Comparison of ENCODE assay signal across 8 mouse cellular contexts in genomic region chr13:23750839-23751477, GRCm38 (mm10). TPM values are rescaled to one million over a fixed set of nuclear protein-coding genes. Genes with fewer than 3 reads are reported as not detected.
DNase-seq lines count a peak whose midpoint lies in the region; ATAC-seq and TF ChIP-seq lines count a peak whose summit lies in the region.
"Not testable (repeated sequence)": the region's sequence is repeated elsewhere in the genome, so short reads cannot be mapped to it uniquely, and the experiment has no call there.

Gene Hist1h2ab, plus strand, starts transcription at chr13:23751126.

- peak within 1 kb of the TSS; percentile 77 for H3K4me2 ChIP-seq in forebrain, embryonic 15.5 days (replicated peaks)
- H3K4me2 ChIP-seq in neural tube, embryonic 11.5 days (ENCODE audit: low read depth): peak within 1 kb of the TSS; percentile 40

- not testable (repeated sequence) for H3K9me3 ChIP-seq in MEL (replicated peaks; ENCODE audit: insufficient read depth, low read length); forebrain, embryonic 15.5 days; neural tube, embryonic 11.5 days (ENCODE audit: control insufficient read depth, low read length)

- not testable (repeated sequence) for TF ChIP-seq CTCF in MEL (IDR thresholded peaks at IDR 0.05 in 2 of 3, conservative IDR thresholded peaks at IDR 0.05 in 1 of 3; ENCODE audit: control insufficient read depth in 1 of 3, insufficient read depth in 1 of 3, low read depth in 2 of 3, low read length in 3 of 3, poor library complexity in 1 of 3, severe bottlenecking in 1 of 3); cerebellum, adult 2 months (IDR thresholded peaks at IDR 0.05; ENCODE audit: borderline replicate concordance, insufficient read depth, low read depth, low read length); lung, adult 2 months (IDR thresholded peaks at IDR 0.05; ENCODE audit: insufficient read depth, low read length); testis, adult 2 months (IDR thresholded peaks at IDR 0.05; ENCODE audit: control insufficient read depth, insufficient read depth, insufficient replicate concordance, low read depth, low read length)

- peaks cover 0 to 55% of the 10 kb centered on the region in 2 experiments; a peak in 2 of 4 replicates for H3K36me3 ChIP-seq in MEL (ENCODE audit: control insufficient read depth in 1 of 2, insufficient read depth in 2 of 2, low read length in 2 of 2)
- not testable (repeated sequence) for H3K36me3 ChIP-seq in forebrain, embryonic 15.5 days; neural tube, embryonic 11.5 days (ENCODE audit: control insufficient read depth, insufficient read depth, low read length); testis, adult 2 months (ENCODE audit: control insufficient read depth, insufficient read depth, low read length)

- peak; percentile 62 for ATAC-seq in forebrain, embryonic 15.5 days (replicated peaks)
- peak; percentile 12 to 48; a peak in 2 of 4 replicates for ATAC-seq in hematopoietic stem cell, adult 5-6 weeks (replicated peaks in 1 of 2; ENCODE audit: insufficient read depth in 1 of 2, low FRiP score in 2 of 2, low TSS enrichment in 1 of 2, low read depth in 1 of 2, poor library complexity in 2 of 2, severe bottlenecking in 2 of 2)
- ATAC-seq in neural tube, embryonic 11.5 days (ENCODE audit: insufficient read depth, low FRiP score, low TSS enrichment): peak; percentile 35

- WGBS in cerebellum, adult 2 months: 4% methylated on average over 34 of the region's 47 CpGs
- WGBS in forebrain, embryonic 15.5 days: under 1% methylated on average over 34 of the region's 47 CpGs
- under 1% methylated on average over 34 of the region's 47 CpGs for WGBS in lung, adult 2 months
- under 1% methylated on average over 25 of the region's 47 CpGs for WGBS in neural tube, embryonic 11.5 days

- not testable (repeated sequence) for H3K79me2 ChIP-seq in MEL (ENCODE audit: control insufficient read depth, insufficient read depth, low read length, poor library complexity)

- peak within 1 kb of the TSS; percentile 91 for H3K27ac ChIP-seq in MEL (ENCODE audit: control insufficient read depth, low read depth, low read length)
- H3K27ac ChIP-seq in cerebellum, adult 2 months (ENCODE audit: insufficient read depth, low read length): peak within 1 kb of the TSS; percentile 23; the same call in 1 of the 2 replicates
- peak within 1 kb of the TSS; percentile 97 for H3K27ac ChIP-seq in forebrain, embryonic 15.5 days (replicated peaks)
- peak within 1 kb of the TSS; percentile 85 for H3K27ac ChIP-seq in neural tube, embryonic 11.5 days (ENCODE audit: low read depth, low read length)
- peak within 1 kb of the TSS; percentile 78 for H3K27ac ChIP-seq in testis, adult 2 months (ENCODE audit: control insufficient read depth, insufficient read depth, low read depth, low read length)

- DNase-seq in MEL (ENCODE audit: low read depth, low spot score): peak; percentile 91
- DNase-seq in cerebellum, adult 2 months: peak; percentile 63 to 75
- DNase-seq in layer of hippocampus, adult 8-10 months (ENCODE audit: low spot score in 2 of 2): not testable (repeated sequence)
- peak; percentile 55 for DNase-seq in lung, adult 2 months
- DNase-seq in neural tube, embryonic 11.5 days (ENCODE audit: low spot score): peak; percentile 82

- TF ChIP-seq EP300 in MEL (IDR thresholded peaks at IDR 0.05; ENCODE audit: low read depth in 1 of 2, low read length in 2 of 2): not testable (repeated sequence)

- H3K4me3 ChIP-seq in MEL (ENCODE audit: control insufficient read depth in 1 of 2, insufficient read depth in 1 of 2, low read depth in 2 of 2, low read length in 2 of 2): peak within 1 kb of the TSS; percentile 3 to 25; a peak in 3 of 4 replicates
- H3K4me3 ChIP-seq in cerebellum, adult 2 months (replicated peaks; ENCODE audit: insufficient read depth, low read depth, low read length): peak within 1 kb of the TSS; percentile 60
- peak within 1 kb of the TSS; percentile 51 for H3K4me3 ChIP-seq in forebrain, embryonic 15.5 days
- H3K4me3 ChIP-seq in lung, adult 2 months (replicated peaks; ENCODE audit: extremely low read depth, low read depth, low read length): peak within 1 kb of the TSS; percentile 62
- peak within 1 kb of the TSS; percentile 36 for H3K4me3 ChIP-seq in neural tube, embryonic 11.5 days (ENCODE audit: low read depth, low read length)
- H3K4me3 ChIP-seq in testis, adult 2 months (ENCODE audit: control insufficient read depth, low read depth, low read length): peak within 1 kb of the TSS; percentile 60

- not testable (repeated sequence) for TF ChIP-seq RAD21 in MEL (IDR thresholded peaks at IDR 0.05; ENCODE audit: low read depth, low read length)

- not testable (repeated sequence) for H3K27me3 ChIP-seq in MEL (ENCODE audit: control insufficient read depth in 1 of 2, insufficient read depth in 2 of 2, low read length in 2 of 2); cerebellum, adult 2 months (ENCODE audit: control insufficient read depth, insufficient read depth, low read length); forebrain, embryonic 15.5 days; neural tube, embryonic 11.5 days (ENCODE audit: control insufficient read depth, insufficient read depth, low read length); testis, adult 2 months (ENCODE audit: control insufficient read depth, insufficient read depth, low read length)

- H3K9ac ChIP-seq in MEL (ENCODE audit: control insufficient read depth, low read depth, low read length, poor library complexity, severe bottlenecking): peak within 1 kb of the TSS; percentile 68
- peak within 1 kb of the TSS; percentile 52 for H3K9ac ChIP-seq in forebrain, embryonic 15.5 days (replicated peaks)
- H3K9ac ChIP-seq in neural tube, embryonic 11.5 days (ENCODE audit: low read length): peak within 1 kb of the TSS; percentile 46

- TF ChIP-seq POLR2A in MEL (IDR thresholded peaks at IDR 0.05; ENCODE audit: control insufficient read depth in 1 of 2, insufficient read depth in 1 of 2, low read depth in 1 of 2, low read length in 2 of 2, poor library complexity in 1 of 2): peak; percentile 92 to 100
- not testable (repeated sequence) for TF ChIP-seq POLR2A in cerebellum, adult 2 months (IDR thresholded peaks at IDR 0.05; ENCODE audit: borderline replicate concordance, insufficient read depth, low read length)
- peak; percentile 33; the same call in 1 of the 2 replicates for TF ChIP-seq POLR2A in lung, adult 2 months (IDR thresholded peaks at IDR 0.05; ENCODE audit: borderline replicate concordance, extremely low read depth, low read depth, low read length)
- peak; percentile 49; the same call in 1 of the 2 replicates for TF ChIP-seq POLR2A in testis, adult 2 months (IDR thresholded peaks at IDR 0.05; ENCODE audit: control insufficient read depth, low read depth, low read length)

- peaks cover 0 to 23% of the 10 kb centered on the region in 2 experiments; a peak in 2 of 4 replicates for H3K4me1 ChIP-seq in MEL (ENCODE audit: control insufficient read depth in 1 of 2, insufficient read depth in 2 of 2, low read length in 2 of 2)
- not testable (repeated sequence) for H3K4me1 ChIP-seq in cerebellum, adult 2 months (ENCODE audit: control insufficient read depth, insufficient read depth, low read length); lung, adult 2 months (ENCODE audit: control insufficient read depth, insufficient read depth, low read length); neural tube, embryonic 11.5 days (ENCODE audit: control insufficient read depth, insufficient read depth, low read length); testis, adult 2 months (ENCODE audit: control insufficient read depth, insufficient read depth, low read length)
- peaks cover 33% of the 10 kb centered on the region for H3K4me1 ChIP-seq in forebrain, embryonic 15.5 days

TF ChIP-seq in MEL, 35 proteins besides CTCF, POLR2A, EP300 and RAD21:
- TF ChIP-seq TBP (IDR thresholded peaks at IDR 0.05; ENCODE audit: low read depth, low read length): peak; percentile 99
- peak; percentile 98; the same call in 1 of the 2 replicates for TF ChIP-seq UBTF (IDR thresholded peaks at IDR 0.05; ENCODE audit: borderline replicate concordance, insufficient read depth, low read depth, low read length)
- peak; percentile 99; the same call in 1 of the 2 replicates for TF ChIP-seq POLR2AphosphoS5 (IDR thresholded peaks at IDR 0.05; ENCODE audit: borderline replicate concordance, low read depth, low read length)

RNA-seq across cellular contexts. Expression of gene Hist1h2ab, which starts in this region (rescaled TPM):
- total RNA-seq in MEL (2012; rRNA removed): 2,219 and 2,780 TPM in 2 replicates
- polyA plus RNA-seq in MEL (2012; ENCODE audit: insufficient read depth in 1 of 2, insufficient read length in 2 of 2, low read depth in 1 of 2, low replicate concordance in 2 of 2, missing spikeins in 1 of 2): 1 to 10 TPM in 1 of 2 experiments, not detected in 1; 8.0 TPM
- polyA plus RNA-seq in cerebellum, adult 2 months (2012; rRNA removed): 1.1 TPM in 1 of 2 replicates, not detected in the other
- 26.0 and 31.2 TPM in 2 replicates for polyA plus RNA-seq in forebrain, embryonic 15.5 days (2015; fragmentation: Nextera tagmentation; extraction: Ambion mirVana)
- total RNA-seq in hematopoietic stem cell, adult 5-6 weeks (2017): 1,198 and 1,437 TPM in 2 replicates
- total RNA-seq in layer of hippocampus, adult 8-10 months (2022): 10 to 100 TPM; 18.6 to 28.1 (median 23.5) TPM
- 2.0 and 3.9 TPM in 2 replicates for polyA plus RNA-seq in lung, adult 2 months (2012; rRNA removed)
- 33.1 and 47.3 TPM in 2 replicates for polyA plus RNA-seq in neural tube, embryonic 11.5 days (2014; fragmentation: Nextera tagmentation; extraction: Ambion mirVana)
- polyA plus RNA-seq in testis, adult 2 months (2012; rRNA removed): 4.4 and 6.2 TPM in 2 replicates

Comparison
In these comparisons a context has a peak if more than half of its experiments do, and no peak if none do; other contexts are left out.
1. RNA of gene Hist1h2ab (total RNA-seq): 2,219 to 2,780 TPM in MEL and 1,198 to 1,437 TPM in hematopoietic stem cell, adult 5-6 weeks; 18.6 to 28.1 TPM in layer of hippocampus, adult 8-10 months; every median in the first group is over 10 times any median in the second.
2. H3K27ac ChIP-seq: peak in every context shown above with its lines; median percentile 97 in forebrain, embryonic 15.5 days; 91 in MEL; 85 in neural tube, embryonic 11.5 days; 78 in testis, adult 2 months; 23 in cerebellum, adult 2 months.
3. Peak in every context shown above with its lines, with median percentiles within 50 percentile points of each other: H3K4me3 ChIP-seq, H3K9ac ChIP-seq and ATAC-seq.